Mouse (Mus musculus) olfactory bulb, adult 2 months (tissue): Measurements from ENCODE around the gene Hykk.

Experiments used
- CTCF ChIP-seq: fragments of 200-500 bp; IDR thresholded peaks from 2 replicates; pipeline ENCODE4 v1.5.1; 2012; ENCODE audit warnings: low read depth, mild to moderate bottlenecking, low read length, moderate library complexity; ENCODE audit not compliant: insufficient read depth
- POLR2A ChIP-seq: fragments of 200-500 bp; IDR thresholded peaks from 2 replicates; pipeline ENCODE4 v1.6.1; 2012; ENCODE audit warnings: mild to moderate bottlenecking, low read depth, low read length, moderate library complexity; ENCODE audit not compliant: insufficient read depth

GRCm38 (mm10) chr9:54995645-54996044, 78.6 kb downstream of the Hykk start:
- TF ChIP-seq CTCF (no peak), POLR2A (no peak)
